ENCODE assay signal across 35 mouse cellular contexts in genomic region chr7:142030073-142030472, GRCm38 (mm10).
"Had no signal": no experiment of that assay in that cellular context is flagged by ENCODE, and none has a peak within 500 bp of the region (broad histone marks: within the 10 kb centered on the region; RNA-seq: fewer than 3 reads in every experiment).

No protein-coding gene starts in this region.

- H3K27me3 ChIP-seq: heart, embryonic 12.5 days; heart, embryonic 13.5 days; heart, embryonic 15.5 days; hindbrain, embryonic 12.5 days; hindbrain, embryonic 13.5 days; hindbrain, embryonic 15.5 days; intestine, embryonic 15.5 days; kidney, embryonic 15.5 days had no signal

- ATAC-seq: hindbrain, embryonic 16.5 days; hindbrain, postnatal 0 days; inflammation-experienced regulatory T-cells, adult 6 months; intestine, embryonic 15.5 days; intestine, embryonic 16.5 days; intestine, postnatal 0 days had no signal

- H3K36me3 ChIP-seq: heart, embryonic 10.5 days; heart, embryonic 12.5 days; heart, embryonic 15.5 days; hindbrain, embryonic 10.5 days; hindbrain, embryonic 12.5 days; hindbrain, embryonic 13.5 days; hindbrain, embryonic 15.5 days; intestine, embryonic 15.5 days; kidney, embryonic 15.5 days had no signal

- DNase-seq: heart, postnatal 10 days; heart, postnatal 14 days; heart, postnatal 36 days; heart, postnatal 4 days; kidney, adult 11 months; kidney, adult 18-20 months; kidney, adult 2 months; kidney, adult 8-10 months; kidney, adult 9 months; kidney, postnatal 10 days; kidney, postnatal 14 days; kidney, postnatal 25 days; kidney, postnatal 36 days; kidney, postnatal 4 days; layer of hippocampus, adult 9-11 months; layer of hippocampus, postnatal 36 days had no signal

- H3K4me3 ChIP-seq: heart, embryonic 10.5 days; heart, embryonic 12.5 days; heart, embryonic 13.5 days; heart, embryonic 15.5 days; hindbrain, embryonic 10.5 days; hindbrain, embryonic 12.5 days; hindbrain, embryonic 13.5 days; hindbrain, embryonic 15.5 days; intestine, embryonic 15.5 days; kidney, embryonic 15.5 days; layer of hippocampus, adult 2 months had no signal

- H3K27ac ChIP-seq: heart, embryonic 10.5 days; heart, embryonic 13.5 days; heart, embryonic 15.5 days; hindbrain, embryonic 10.5 days; hindbrain, embryonic 12.5 days; hindbrain, embryonic 13.5 days; hindbrain, embryonic 14.5 days; hindbrain, embryonic 15.5 days; hindbrain, postnatal 0 days; intestine, embryonic 15.5 days; kidney, embryonic 15.5 days; kidney, postnatal 0 days; layer of hippocampus, adult 2 months had no signal

- H3K9me3 ChIP-seq: heart, embryonic 10.5 days; heart, embryonic 12.5 days; heart, embryonic 13.5 days; heart, embryonic 15.5 days; hindbrain, embryonic 10.5 days; hindbrain, embryonic 12.5 days; hindbrain, embryonic 13.5 days; hindbrain, embryonic 15.5 days; intestine, embryonic 15.5 days; kidney, embryonic 15.5 days had no signal

- H3K9ac ChIP-seq: heart, embryonic 12.5 days; heart, embryonic 13.5 days; heart, embryonic 15.5 days; hindbrain, embryonic 12.5 days; hindbrain, embryonic 13.5 days; hindbrain, embryonic 14.5 days; hindbrain, embryonic 15.5 days; intestine, embryonic 15.5 days; kidney, embryonic 15.5 days had no signal

- H3K4me2 ChIP-seq: heart, embryonic 11.5 days; heart, embryonic 12.5 days; heart, embryonic 13.5 days; heart, embryonic 15.5 days; hindbrain, embryonic 12.5 days; hindbrain, embryonic 13.5 days; hindbrain, embryonic 14.5 days; hindbrain, embryonic 15.5 days; intestine, embryonic 15.5 days; kidney, embryonic 15.5 days had no signal
